Mouse (Mus musculus) liver, adult 2 months (tissue): ENCODE results near the gene Jmjd6.

Experiments used
- CTCF ChIP-seq: fragments of 200-500 bp; IDR thresholded peaks from 2 replicates; pipeline ENCODE4 v1.5.1; 2011; ENCODE audit warnings: low read depth, low read length, control low read depth
- POLR2A ChIP-seq: fragments of 200-500 bp; IDR thresholded peaks from 2 replicates; pipeline ENCODE4 v1.6.1; 2011; ENCODE audit warnings: low read length, control low read depth; ENCODE audit not compliant: insufficient read depth; ENCODE audit errors: extremely low read depth

GRCm38 (mm10) chr11:116814076-116814883, 29.0 kb downstream of the Jmjd6 start:
- TF ChIP-seq CTCF (no peak), POLR2A (no peak)
